Mouse (Mus musculus) B cell, adult 67 days (primary cell): ENCODE results near the gene Xlr5c. TPM values are rescaled to one million over a fixed set of nuclear protein-coding genes. Genes with fewer than 3 reads are reported as not detected.

Experiments used
- total RNA-seq, 2 experiments: library from RNA; stranded (reverse); gene quantifications; 4 replicates each; pipeline ENCODE4 v1.2.4; 2023

Xlr5c gene
- total RNA-seq: not detected

DNA sequence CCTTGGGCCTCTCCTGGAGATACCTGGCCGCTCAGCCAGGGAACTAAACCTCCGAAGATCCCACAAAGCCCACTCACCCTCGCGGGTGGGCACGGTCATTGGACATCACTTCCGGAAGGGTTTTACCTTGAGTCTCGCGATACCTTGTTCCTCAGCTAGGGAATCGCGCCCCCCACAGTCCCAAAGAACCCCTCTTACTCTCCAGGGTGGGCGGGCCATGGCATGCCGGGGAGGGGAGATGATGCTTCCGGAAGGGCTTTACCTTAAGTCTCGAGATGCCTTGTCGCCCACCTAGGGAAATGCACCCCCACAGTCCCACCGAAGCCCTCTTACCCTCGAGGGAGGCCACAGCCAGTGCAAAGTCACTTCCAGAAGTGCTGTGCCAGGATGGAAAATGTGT lies at the start of gene Xlr5c, which contains the start of gene Xlr5a:
Xlr5c (minus strand) TSS at position 101 of the 400 bp plus-strand sequence.
Xlr5a (minus strand) TSS at position 101 of the 400 bp plus-strand sequence.

GRCm38 (mm10) chrX:73342483-73342895 lies 49.7 kb upstream of the Xlr5c start, which contains the start of gene Zfp275:
Gene Zfp275 (plus strand): TSS chrX:73342621.

DNA sequence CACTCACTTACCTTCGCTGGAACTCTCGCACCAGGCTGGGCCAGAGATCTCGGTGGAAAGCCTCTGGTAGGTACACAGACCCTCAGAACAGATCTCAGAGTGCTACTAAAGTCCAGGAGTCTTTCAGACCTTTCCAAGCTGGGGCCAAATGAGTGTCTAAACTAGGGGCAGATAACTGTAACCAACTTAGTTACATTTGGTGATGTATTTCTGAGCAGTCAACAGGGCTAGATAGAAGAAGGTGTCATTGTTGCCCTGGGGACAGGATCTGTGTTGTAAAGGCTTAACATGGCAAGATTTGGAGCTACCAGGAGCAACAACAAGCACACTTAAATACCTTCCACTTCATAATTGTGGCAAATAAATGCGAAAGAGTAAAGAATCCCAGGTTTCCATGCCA lies 44.0 kb upstream of the Xlr5c start, which contains the start of gene Gm45015:
Gm45015 (minus strand) TSS at position 101 of the 400 bp plus-strand sequence.

DNA sequence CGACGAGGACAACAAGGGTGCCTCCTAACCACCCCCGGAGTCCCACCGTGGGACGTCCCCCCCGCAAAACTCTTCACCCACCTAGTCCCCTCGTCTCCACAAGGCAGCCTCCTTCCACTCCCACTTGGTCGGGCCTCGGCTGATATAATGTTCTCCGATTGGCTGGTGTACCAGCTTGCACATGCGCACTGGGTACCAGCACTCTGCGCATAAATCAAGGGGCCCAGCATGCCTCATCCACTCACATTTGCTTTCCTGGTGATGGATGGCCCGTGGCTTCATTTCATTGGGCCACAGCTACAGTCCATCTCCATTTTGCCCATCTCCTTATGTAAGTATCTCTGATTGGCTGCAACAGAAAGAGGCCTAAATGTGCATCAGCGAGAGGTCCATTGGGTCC lies 27.5 kb downstream of the Xlr5c start, which contains the start of gene Xlr3c:
Xlr3c (minus strand) TSS at position 121 of the 400 bp plus-strand sequence.

DNA sequence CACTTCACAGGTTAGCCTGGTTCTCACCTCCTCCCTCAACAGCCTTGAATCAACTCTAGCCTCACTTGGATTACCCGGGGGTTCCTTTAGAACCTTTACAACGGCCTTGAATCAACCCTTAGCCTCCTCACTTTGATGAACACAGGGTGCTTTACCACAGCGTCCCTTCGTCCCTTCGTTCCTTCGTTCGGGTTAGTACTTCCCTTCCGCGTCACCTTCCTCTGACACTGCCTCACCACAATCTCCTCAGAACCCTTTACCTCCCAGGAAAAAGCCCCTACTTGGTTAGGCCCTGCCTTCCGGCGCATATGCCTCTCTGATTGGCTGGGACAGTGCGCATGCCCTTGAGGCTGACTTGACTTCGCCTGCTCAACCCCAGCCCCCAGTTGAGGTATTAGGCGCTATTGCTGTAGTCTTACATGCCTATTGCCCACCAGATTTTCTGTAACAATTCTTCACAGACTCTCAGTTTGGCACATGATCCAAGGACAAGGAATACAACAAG lies 49.9 kb downstream of the Xlr5c start, which contains the start of gene Xlr4c:
Xlr4c (minus strand) TSS at position 310 of the 505 bp plus-strand sequence.

Other genes with a start within 250 kb of the Xlr5c start
- gene Pnma3, start 228.2 kb downstream of the Xlr5c start, total RNA-seq: not detected
- gene Xlr4a, start 210.5 kb downstream of the Xlr5c start, total RNA-seq: 10 to 100 TPM in 1 of 2 experiments, 1 to 10 TPM in 1; 3.6 to 16.1 TPM
- 1 to 10 TPM in 1 of 2 experiments, not detected in 1; 2.1 TPM for gene Xlr3a, start 195.9 kb downstream of the Xlr5c start, total RNA-seq
- under 1 TPM; 0.17 to 0.21 TPM for gene Gm14685, start 175.9 kb downstream of the Xlr5c start, total RNA-seq
- gene Xlr5b, start 144.2 kb downstream of the Xlr5c start, total RNA-seq: not detected
- gene DXBay18, start 143.5 kb downstream of the Xlr5c start, total RNA-seq: not detected
- not detected for gene Spin2d, start 116.0 kb downstream of the Xlr5c start, total RNA-seq
- 10 to 100 TPM in 1 of 2 experiments, 1 to 10 TPM in 1; 5.9 to 24.8 TPM for gene Xlr3b, start 100.8 kb downstream of the Xlr5c start, total RNA-seq
- 10 to 100 TPM; 21.7 to 36.8 TPM for gene Xlr4b, start 78.6 kb downstream of the Xlr5c start, total RNA-seq
- 10 to 100 TPM; 11.0 to 12.9 TPM for gene F8a, start 64.7 kb downstream of the Xlr5c start, total RNA-seq
- 10 to 100 TPM in 1 of 2 experiments, 1 to 10 TPM in 1; 3.9 to 15.2 TPM for gene Xlr4c, start 49.8 kb downstream of the Xlr5c start, total RNA-seq
- not detected for gene Xlr3c, start 27.6 kb downstream of the Xlr5c start, total RNA-seq
- not detected for gene Xlr5a, start within 50 bp of the Xlr5c start, total RNA-seq
- gene Gm45015, start 43.9 kb upstream of the Xlr5c start, total RNA-seq: not detected
- 10 to 100 TPM; 33.6 to 35.4 TPM for gene Zfp275, start 49.6 kb upstream of the Xlr5c start, total RNA-seq
- not detected for gene Gm18336, start 105.8 kb upstream of the Xlr5c start, total RNA-seq
- not detected for gene Zfp92, start 118.1 kb upstream of the Xlr5c start, total RNA-seq
- not detected for gene Trex2, start 142.4 kb upstream of the Xlr5c start, total RNA-seq
- gene Haus7, start 166.1 kb upstream of the Xlr5c start, total RNA-seq: 10 to 100 TPM; 20.0 to 20.1 TPM
- not detected for gene Bgn, start 190.6 kb upstream of the Xlr5c start, total RNA-seq
- gene Atp2b3, start 210.1 kb upstream of the Xlr5c start, total RNA-seq: not detected